Mouse (Mus musculus) embryonic fibroblast, embryonic 13.5 days (primary cell): ENCODE results near the gene Tmem132c. TPM values are rescaled to one million over a fixed set of nuclear protein-coding genes. Genes with fewer than 3 reads are reported as not detected.

Experiments
- H3K27ac ChIP-seq: 2 replicates; pipeline ENCODE4 v1.5.1; 2012; ENCODE audit warnings: low read length, control low read depth, inconsistent platforms; ENCODE audit not compliant: insufficient read depth
- H3K4me1 ChIP-seq: 2 replicates; pipeline ENCODE4 v1.6.1; 2011; ENCODE audit warnings: low read length; ENCODE audit not compliant: control insufficient read depth, insufficient read depth
- H3K4me3 ChIP-seq: 2 replicates; pipeline ENCODE4 v1.5.1; 2011; ENCODE audit warnings: mild to moderate bottlenecking, control low read depth, low read length; ENCODE audit not compliant: insufficient read depth
- CTCF ChIP-seq: IDR thresholded peaks from 2 replicates; pipeline ENCODE4 v1.5.1; 2011; ENCODE audit warnings: mild to moderate bottlenecking, control low read depth, low read length, moderate library complexity, borderline replicate concordance; ENCODE audit not compliant: insufficient read depth
- POLR2A ChIP-seq: IDR thresholded peaks from 2 replicates; pipeline ENCODE4 v1.6.1; 2011; ENCODE audit warnings: low read depth, mild to moderate bottlenecking, control low read depth, low read length, moderate library complexity
- polyA plus RNA-seq: library from polyadenylated mRNA; stranded (reverse); fragments of >200 nt; gene quantifications from 2 replicates; pipeline ENCODE4 v1.2.4, GENCODE M21; 2011; ENCODE audit warnings: low read depth; ENCODE audit not compliant: missing spikeins, insufficient read length

The Tmem132c gene
- polyA plus RNA-seq, 1 experiment: 0.35 TPM

- no peak for TF ChIP-seq POLR2A
- no peak for TF ChIP-seq CTCF
- no peak overlapping the region for H3K4me3 ChIP-seq
- H3K4me1 ChIP-seq: no peaks in the 10 kb centered on the region
- H3K27ac ChIP-seq: no peak overlapping the region
Observed at GRCm38 (mm10) chr5:127515960-127516359, 274.4 kb downstream of the Tmem132c start.

DNA sequence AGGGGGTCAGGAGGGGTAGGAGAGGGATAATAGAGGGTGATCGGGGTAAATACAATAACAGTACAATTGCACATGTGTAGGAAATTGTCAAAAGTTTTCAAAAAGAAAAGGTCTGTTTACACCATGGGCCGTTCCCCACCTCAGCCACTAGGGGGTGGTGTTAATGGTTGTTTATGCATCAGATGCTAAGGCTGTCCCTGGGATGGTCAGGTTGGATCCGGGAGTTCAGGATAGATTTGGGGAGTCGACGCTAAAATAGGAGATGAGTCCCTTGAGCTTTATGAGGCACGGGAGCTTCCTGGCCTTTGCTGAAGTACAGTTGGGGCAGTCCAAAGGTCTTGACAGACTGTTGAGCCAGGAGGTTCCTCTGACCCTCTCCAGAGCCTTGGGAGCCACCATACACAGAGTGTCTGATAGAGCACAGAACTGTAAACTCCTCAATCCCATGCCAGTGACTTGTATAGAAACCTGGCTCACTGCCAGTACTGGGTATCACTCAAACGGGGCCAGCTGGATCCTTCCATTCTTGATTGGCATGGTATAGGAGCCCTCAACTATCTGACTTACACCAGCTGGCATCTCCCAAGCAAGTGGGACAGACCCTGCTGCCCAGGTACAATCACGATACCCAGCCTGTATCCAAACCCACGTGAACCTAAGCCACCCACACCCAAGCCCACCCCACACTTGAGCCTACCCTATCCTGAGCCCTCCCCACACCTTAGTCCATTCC is 281.3 kb downstream of the Tmem132c start:
- no peak for TF ChIP-seq POLR2A
- TF ChIP-seq CTCF: peak; percentile 8; the same call in 1 of the 2 replicates
- Histone ChIP-seq H3K4me3 (no peak overlapping the region), H3K27ac (no peak overlapping the region), H3K4me1 (no peaks in the 10 kb centered on the region)

- no peak overlapping the region for H3K27ac ChIP-seq
- no peak for TF ChIP-seq CTCF
- TF ChIP-seq POLR2A: no peak
- H3K4me3 ChIP-seq: no peak overlapping the region
- H3K4me1 ChIP-seq: no peaks in the 10 kb centered on the region
Observed at GRCm38 (mm10) chr5:127527344-127527974, 285.9 kb downstream of the Tmem132c start.

DNA sequence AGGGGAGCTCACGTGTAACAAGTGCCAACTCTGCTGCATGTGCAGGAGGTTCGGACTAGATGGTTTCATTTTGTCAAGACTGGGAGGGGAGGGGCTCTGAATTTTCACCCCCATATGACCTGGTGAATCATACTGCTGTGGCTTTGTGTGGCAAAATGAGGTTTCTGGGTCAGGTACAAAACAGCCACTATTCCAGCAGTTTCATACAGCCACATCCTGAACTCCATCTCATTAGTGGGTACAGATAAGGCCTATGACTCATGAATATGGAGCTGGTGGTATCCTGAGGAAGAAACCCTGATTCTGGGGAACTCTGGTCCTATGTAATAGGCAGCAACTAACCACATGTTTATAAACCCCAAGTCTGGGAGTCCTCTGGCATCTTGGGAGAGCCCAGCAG is 295.9 kb downstream of the Tmem132c start:
- Histone ChIP-seq H3K4me1 (no peaks in the 10 kb centered on the region), H3K27ac (no peak overlapping the region), H3K4me3 (no peak overlapping the region)
- no peak for TF ChIP-seq POLR2A
- TF ChIP-seq CTCF: no peak

GRCm38 (mm10) chr5:127546585-127546991 is 305.0 kb downstream of the Tmem132c start:
- no peak for TF ChIP-seq CTCF
- TF ChIP-seq POLR2A: no peak
- H3K27ac ChIP-seq: no peak overlapping the region

GRCm38 (mm10) chr5:127548136-127548535 is 306.5 kb downstream of the Tmem132c start:
- TF ChIP-seq CTCF (no peak), POLR2A (no peak)
- Histone ChIP-seq H3K27ac (no peak overlapping the region), H3K4me1 (no peaks in the 10 kb centered on the region), H3K4me3 (no peak overlapping the region)

More at GRCm38 (mm10) chr5:127546585-127546991, 305.0 kb downstream of the Tmem132c start:
- Histone ChIP-seq H3K4me3 (no peak overlapping the region), H3K4me1 (no peaks in the 10 kb centered on the region)

DNA sequence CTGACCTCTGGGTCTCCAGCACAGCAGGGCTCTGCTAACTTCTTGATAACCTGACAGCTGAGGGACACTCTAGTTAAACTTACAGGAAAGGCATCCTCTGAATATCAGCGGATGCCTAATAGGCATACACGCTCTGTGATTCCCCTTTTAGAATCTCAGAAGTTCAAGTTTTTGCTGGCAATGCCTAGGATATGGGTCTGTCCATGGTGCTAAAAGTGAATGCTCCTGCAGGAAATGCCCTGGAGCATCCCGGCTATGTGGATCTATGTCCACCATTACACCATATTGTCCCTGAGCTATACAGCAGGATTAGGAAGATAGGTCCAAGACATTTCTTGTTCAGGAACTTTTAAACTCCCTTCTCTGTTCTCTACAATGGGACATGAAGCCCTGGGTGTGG is 319.5 kb downstream of the Tmem132c start:
- TF ChIP-seq CTCF (no peak), POLR2A (no peak)
- H3K4me3 ChIP-seq: no peak overlapping the region
- no peaks in the 10 kb centered on the region for H3K4me1 ChIP-seq
- H3K27ac ChIP-seq: no peak overlapping the region

- no peak for TF ChIP-seq POLR2A
- TF ChIP-seq CTCF: no peak
- Histone ChIP-seq H3K4me3 (no peak overlapping the region), H3K4me1 (no peaks in the 10 kb centered on the region), H3K27ac (no peak overlapping the region)
Observed at GRCm38 (mm10) chr5:127567165-127567741, 325.6 kb downstream of the Tmem132c start.

DNA sequence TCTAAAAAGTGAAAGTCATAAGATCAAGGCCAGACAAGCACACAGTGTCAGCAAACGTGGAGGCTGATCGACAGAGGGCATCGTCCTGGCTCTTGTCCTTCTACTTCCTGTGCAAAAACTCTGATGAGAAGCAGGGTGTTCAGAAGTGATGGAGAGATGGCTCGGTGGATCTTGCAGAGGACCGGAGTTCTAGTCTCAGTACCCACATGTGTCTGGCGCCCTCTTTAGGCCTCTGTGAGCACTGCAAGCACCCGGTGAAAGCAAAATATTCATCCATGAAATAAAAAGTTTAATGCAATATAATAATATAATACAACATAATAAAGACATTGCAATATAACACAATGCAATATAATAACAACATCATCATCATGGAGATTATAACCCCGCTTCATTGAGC is 335.8 kb downstream of the Tmem132c start:
- Histone ChIP-seq H3K4me1 (no peaks in the 10 kb centered on the region), H3K27ac (no peak overlapping the region)
- no peak for TF ChIP-seq POLR2A

GRCm38 (mm10) chr5:127583658-127584057 is 342.1 kb downstream of the Tmem132c start:
- no peak overlapping the region for H3K27ac ChIP-seq
- H3K4me3 ChIP-seq: no peak overlapping the region
- no peaks in the 10 kb centered on the region for H3K4me1 ChIP-seq
- TF ChIP-seq POLR2A: no peak
- TF ChIP-seq CTCF: no peak

More for the DNA sequence above, 335.8 kb downstream of the Tmem132c start:
- no peak overlapping the region for H3K4me3 ChIP-seq
